Mouse (Mus musculus) liver, embryonic 11.5 days (tissue): Measurements from ENCODE around the gene Mtnr1a. TPM values are rescaled to one million over a fixed set of nuclear protein-coding genes. Genes with fewer than 3 reads are reported as not detected.

Experiments used
- ATAC-seq: fragments of 200-750 bp; cut with Nextera tagmentation; replicated peaks from 2 replicates; pipeline ENCODE4 v1.8.0; 2017; ENCODE audit warnings: moderate number of reproducible peaks, mild to moderate bottlenecking, moderate TSS enrichment, moderate library complexity; ENCODE audit not compliant: low FRiP score
- DNase-seq: peaks from one replicate; pipeline ENCODE4 v3.0.0-alpha.2; 2017; ENCODE audit warnings: low spot score
- H3K27ac ChIP-seq: fragments of 300-500 bp; sonication (generic); 2 replicates; pipeline ENCODE4 v1.5.1; 2014; ENCODE audit warnings: mild to moderate bottlenecking, low read depth, low read length, control low read depth
- H3K27me3 ChIP-seq: fragments of 300-500 bp; sonication (generic); replicated peaks from 2 replicates; pipeline ENCODE4 v1.6.1; 2014; ENCODE audit warnings: low read length, mixed read lengths; ENCODE audit not compliant: control insufficient read depth, insufficient read depth
- H3K36me3 ChIP-seq: fragments of 300-500 bp; sonication (generic); 2 replicates; pipeline ENCODE4 v1.6.1; 2014; ENCODE audit warnings: mild to moderate bottlenecking, low read length, moderate library complexity, mixed read lengths; ENCODE audit not compliant: control insufficient read depth, insufficient read depth
- H3K4me1 ChIP-seq: fragments of 300-500 bp; sonication (generic); replicated peaks from 2 replicates; pipeline ENCODE4 v1.6.1; 2014; ENCODE audit warnings: low read length, mixed read lengths; ENCODE audit not compliant: control insufficient read depth, insufficient read depth
- H3K4me2 ChIP-seq: fragments of 300-500 bp; sonication (generic); 2 replicates; pipeline ENCODE4 v1.6.1; 2014; ENCODE audit warnings: mild to moderate bottlenecking, control low read depth, moderate library complexity
- H3K4me3 ChIP-seq: fragments of 300-500 bp; sonication (generic); 2 replicates; pipeline ENCODE4 v1.5.1; 2014; ENCODE audit warnings: low read depth, low read length, control low read depth
- H3K9ac ChIP-seq: fragments of 300-500 bp; sonication (generic); 2 replicates; pipeline ENCODE4 v1.6.1; 2014; ENCODE audit warnings: low read depth, low read length, control low read depth
- H3K9me3 ChIP-seq: fragments of 300-500 bp; sonication (generic); 2 replicates; pipeline ENCODE4 v1.6.1; 2016; ENCODE audit warnings: low read length, inconsistent platforms, mixed read lengths; ENCODE audit not compliant: control insufficient read depth
- WGBS: fragments of 180-500 bp; shearing (Covaris S2); extraction: QIAGEN DNeasy Blood & Tissue Kit; methylation state at CpG from one replicate; pipeline ENCODE4 v1.1.7; 2014; 5-methylcytosine and 5-hydroxymethylcytosine counted together
- polyA plus RNA-seq: library from polyadenylated mRNA; unstranded; fragments of >200 nt; fragmentation: Nextera tagmentation; extraction: Ambion mirVana; gene quantifications from 2 replicates; pipeline ENCODE4 v1.2.1, GENCODE M21; 2014

Gene Mtnr1a
- polyA plus RNA-seq = not detected in 2 replicates

DNA sequence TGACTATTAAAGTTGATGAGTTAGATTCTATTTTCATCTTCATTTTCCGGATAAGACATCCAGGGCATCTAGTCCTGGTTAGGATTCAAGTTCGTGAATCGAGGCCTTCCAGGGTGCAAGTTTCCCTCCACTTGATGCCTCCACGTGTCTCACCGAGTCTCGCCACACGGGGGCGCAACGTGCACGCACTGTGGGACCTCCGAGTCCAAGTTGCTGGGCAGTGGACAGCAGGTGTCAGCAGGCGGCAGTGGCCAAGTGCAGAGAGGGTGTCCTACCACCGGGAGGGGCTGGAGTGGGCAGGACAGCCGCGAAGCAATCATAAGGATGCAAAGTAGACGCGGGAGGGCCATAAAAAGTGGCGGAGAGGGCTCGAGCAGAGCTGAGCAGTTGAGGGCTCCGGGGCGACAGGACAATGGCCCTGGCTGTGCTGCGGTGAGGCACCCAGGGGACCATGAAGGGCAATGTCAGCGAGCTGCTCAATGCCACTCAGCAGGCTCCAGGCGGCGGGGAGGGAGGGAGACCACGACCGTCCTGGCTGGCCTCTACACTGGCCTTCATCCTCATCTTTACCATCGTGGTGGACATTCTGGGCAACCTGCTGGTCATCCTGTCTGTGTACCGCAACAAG is at the start of gene Mtnr1a:
Gene Mtnr1a (plus strand): TSS at position 379 of the 628 bp plus-strand sequence.
- Histone ChIP-seq H3K9ac (no peak within 1 kb of the TSS), H3K4me3 (no peak within 1 kb of the TSS), H3K27me3 (peaks cover 3% of the 10 kb centered on the region; the same call in 1 of the 2 replicates), H3K27ac (no peak within 1 kb of the TSS), H3K4me2 (peak within 1 kb of the TSS; percentile 53), H3K9me3 (no peaks in the 10 kb centered on the region), H3K36me3 (no peaks in the 10 kb centered on the region), H3K4me1 (no peaks in the 10 kb centered on the region)
- ATAC-seq (peak; percentile 79), DNase-seq (peak; percentile 84)
- 11% methylated on average over 26 of the region's 29 CpGs for WGBS

GRCm38 (mm10) chr8:45019241-45019640 is 49.7 kb upstream of the Mtnr1a start:
- H3K9me3 ChIP-seq = no peaks in the 10 kb centered on the region
- WGBS = 88% methylated on average over 5 of the region's 5 CpGs
- no peak overlapping the region for H3K27ac ChIP-seq

GRCm38 (mm10) chr8:45021171-45021570 is 47.8 kb upstream of the Mtnr1a start:
- Histone ChIP-seq H3K4me2 (no peak overlapping the region), H3K27me3 (no peaks in the 10 kb centered on the region), H3K9me3 (no peaks in the 10 kb centered on the region), H3K4me1 (no peaks in the 10 kb centered on the region), H3K36me3 (peaks cover 23% of the 10 kb centered on the region), H3K27ac (no peak overlapping the region), H3K9ac (no peak overlapping the region), H3K4me3 (no peak overlapping the region)
- 89% methylated on average over 5 of the region's 5 CpGs for WGBS
- DNase-seq (no peak), ATAC-seq (no peak)

More at GRCm38 (mm10) chr8:45019241-45019640, 49.7 kb upstream of the Mtnr1a start:
- no peak overlapping the region for H3K4me2 ChIP-seq
- ATAC-seq (no peak), DNase-seq (no peak)
- H3K27me3 ChIP-seq = no peaks in the 10 kb centered on the region
- H3K36me3 ChIP-seq = peaks cover 12% of the 10 kb centered on the region
- H3K4me3 ChIP-seq = no peak overlapping the region
- H3K9ac ChIP-seq = no peak overlapping the region
- no peaks in the 10 kb centered on the region for H3K4me1 ChIP-seq

DNA sequence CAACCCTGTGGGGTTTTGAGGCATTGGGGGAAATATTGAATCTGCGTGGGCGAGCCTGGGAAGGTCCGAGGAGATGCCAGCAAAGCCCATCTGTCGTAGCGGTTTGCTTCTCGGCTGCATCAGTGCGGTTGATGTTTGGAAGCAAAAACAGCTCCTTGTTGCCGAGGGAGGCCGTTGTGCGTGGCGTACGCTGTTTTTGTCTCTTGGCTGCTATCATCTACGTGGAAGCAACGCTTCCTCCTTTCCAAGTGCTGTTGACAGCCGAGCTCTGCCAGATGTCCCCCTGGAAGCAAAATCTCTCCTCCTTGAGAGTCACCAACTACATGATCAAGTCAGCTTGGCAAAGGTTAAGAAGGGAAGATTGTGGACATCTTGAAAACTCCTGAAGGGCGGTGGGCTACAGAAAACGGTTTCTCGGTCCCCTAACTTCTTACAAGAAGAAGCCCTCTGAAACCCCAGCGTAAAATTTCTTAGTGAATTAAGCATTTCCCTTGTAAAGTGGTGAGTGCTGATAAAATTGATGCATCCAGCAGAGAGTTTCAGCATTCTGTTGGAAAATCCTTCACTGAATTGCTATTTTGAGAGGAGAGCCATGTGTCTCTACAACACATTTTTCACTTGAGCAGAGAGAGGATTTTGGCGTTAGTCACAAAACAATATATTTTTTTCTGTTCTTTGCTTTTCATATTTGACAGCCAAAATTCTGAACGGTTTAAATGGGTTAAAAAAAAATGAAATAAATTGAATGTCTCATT is 46.8 kb upstream of the Mtnr1a start:
- no peak for DNase-seq
- Histone ChIP-seq H3K9ac (no peak overlapping the region), H3K9me3 (no peaks in the 10 kb centered on the region), H3K27me3 (no peaks in the 10 kb centered on the region), H3K27ac (no peak overlapping the region), H3K4me1 (no peaks in the 10 kb centered on the region), H3K4me3 (no peak overlapping the region), H3K4me2 (no peak overlapping the region), H3K36me3 (peaks cover 27% of the 10 kb centered on the region)
- WGBS = 86% methylated on average over 21 of the region's 21 CpGs
- no peak for ATAC-seq

- Histone ChIP-seq H3K4me2 (no peak overlapping the region), H3K4me3 (no peak overlapping the region), H3K27ac (no peak overlapping the region), H3K36me3 (peaks cover 33% of the 10 kb centered on the region), H3K9me3 (no peaks in the 10 kb centered on the region), H3K4me1 (no peaks in the 10 kb centered on the region), H3K27me3 (no peaks in the 10 kb centered on the region), H3K9ac (no peak overlapping the region)
- WGBS = 76% methylated on average over 6 of the region's 6 CpGs
- ATAC-seq = no peak
- DNase-seq = no peak
Observed at GRCm38 (mm10) chr8:45028081-45028497, 40.8 kb upstream of the Mtnr1a start.

DNA sequence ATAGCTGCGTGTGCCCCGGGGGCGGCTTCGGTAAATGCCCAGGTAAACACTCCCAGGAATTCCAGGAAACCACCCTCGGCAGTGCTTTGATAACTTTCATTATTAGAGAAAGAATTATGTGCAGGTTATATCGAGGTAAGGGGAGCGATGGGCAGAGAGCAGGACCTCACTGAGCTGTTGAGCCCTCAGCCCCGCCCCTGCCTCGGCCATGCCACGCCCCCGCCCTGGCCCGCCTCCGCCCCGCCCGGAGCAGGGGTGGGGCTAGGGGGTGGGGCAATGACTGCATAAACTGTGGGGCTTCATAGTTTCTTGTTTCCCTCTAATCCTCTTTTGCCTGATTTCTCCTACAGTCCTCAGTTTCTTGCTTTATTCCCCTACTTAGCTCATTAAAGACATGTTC is 30.6 kb upstream of the Mtnr1a start:
- Histone ChIP-seq H3K36me3 (peaks cover 27% of the 10 kb centered on the region), H3K4me1 (no peaks in the 10 kb centered on the region), H3K27me3 (no peaks in the 10 kb centered on the region), H3K27ac (no peak overlapping the region), H3K4me2 (no peak overlapping the region), H3K9ac (no peak overlapping the region), H3K4me3 (no peak overlapping the region), H3K9me3 (no peaks in the 10 kb centered on the region)
- WGBS = 71% methylated on average over 15 of the region's 15 CpGs
- ATAC-seq = no peak
- no peak for DNase-seq

GRCm38 (mm10) chr8:45044160-45044559 is 24.8 kb upstream of the Mtnr1a start:
- no peaks in the 10 kb centered on the region for H3K4me1 ChIP-seq
- H3K27ac ChIP-seq = no peak overlapping the region
- 96% methylated on average over 26 of the region's 26 CpGs for WGBS
- ATAC-seq (no peak), DNase-seq (no peak)
- peaks cover 20% of the 10 kb centered on the region for H3K36me3 ChIP-seq
- H3K4me2 ChIP-seq = no peak overlapping the region
- no peaks in the 10 kb centered on the region for H3K9me3 ChIP-seq
- H3K27me3 ChIP-seq = no peaks in the 10 kb centered on the region
- H3K9ac ChIP-seq = no peak overlapping the region
- H3K4me3 ChIP-seq = no peak overlapping the region

- Histone ChIP-seq H3K9me3 (peaks cover under 1% of the 10 kb centered on the region; the same call in 1 of the 2 replicates), H3K27ac (no peak overlapping the region), H3K27me3 (no peaks in the 10 kb centered on the region), H3K36me3 (0 out of 2 replicates have a peak, but pooled peaks cover 2% of the 10 kb centered on the region), H3K4me3 (no peak overlapping the region), H3K9ac (no peak overlapping the region), H3K4me1 (no peaks in the 10 kb centered on the region), H3K4me2 (no peak overlapping the region)
- ATAC-seq (no peak), DNase-seq (no peak)
- WGBS = 86% methylated on average over 8 of the region's 8 CpGs
Observed at GRCm38 (mm10) chr8:45050451-45050850, 18.5 kb upstream of the Mtnr1a start.
